Mouse (Mus musculus): ENCODE data around the gene Oxgr1. TPM values are rescaled to one million over a fixed set of nuclear protein-coding genes. Genes with fewer than 3 reads are reported as not detected.
"Not testable (repeated sequence)": the region's sequence is repeated elsewhere in the genome, so short reads cannot be mapped to it uniquely, and the experiment has no call there.

Oxgr1 gene
- polyA plus RNA-seq, 1 experiment from 2014 or later: not detected

DNA sequence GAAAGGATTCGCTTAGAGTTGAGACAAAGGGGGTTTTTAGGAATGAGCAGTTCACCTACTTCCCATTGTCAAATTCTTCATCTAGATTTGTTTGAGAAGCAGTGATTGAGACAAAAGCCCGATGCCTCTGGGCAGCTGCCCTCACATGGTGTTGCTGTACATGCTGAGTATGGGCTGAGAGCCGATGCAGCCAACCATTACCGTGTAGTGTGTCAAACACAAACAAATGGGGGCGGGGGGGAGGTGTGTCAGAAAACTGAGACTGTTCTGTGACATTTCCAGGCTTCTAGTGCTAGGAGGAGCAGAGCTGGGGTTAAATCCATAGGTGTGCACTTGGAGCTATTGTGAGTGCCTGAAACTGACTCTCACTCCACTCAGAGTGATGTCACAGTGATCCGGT is 55.5 kb downstream of the Oxgr1 start:
- 76% methylated on average over 6 of the region's 6 CpGs for WGBS
- H3K9me3 ChIP-seq (ENCODE audit: control insufficient read depth, low read length): no peaks in the 10 kb centered on the region; the same call in 1 of the 2 replicates
- H3K27me3 ChIP-seq (replicated peaks; ENCODE audit: control insufficient read depth, insufficient read depth, low read length): no peaks in the 10 kb centered on the region
- ATAC-seq: no peak
- H3K27ac ChIP-seq (ENCODE audit: low read length): no peak overlapping the region
- no peak overlapping the region for H3K4me2 ChIP-seq (ENCODE audit: low read depth, low read length)
- no peak overlapping the region for H3K9ac ChIP-seq (ENCODE audit: low read depth, low read length)
- no peaks in the 10 kb centered on the region for H3K36me3 ChIP-seq (ENCODE audit: control insufficient read depth, insufficient read depth, low read length)
- H3K4me1 ChIP-seq (ENCODE audit: control insufficient read depth, insufficient read depth, low read length): peaks cover 3% of the 10 kb centered on the region
- no peak overlapping the region for H3K4me3 ChIP-seq (ENCODE audit: low read length)

DNA sequence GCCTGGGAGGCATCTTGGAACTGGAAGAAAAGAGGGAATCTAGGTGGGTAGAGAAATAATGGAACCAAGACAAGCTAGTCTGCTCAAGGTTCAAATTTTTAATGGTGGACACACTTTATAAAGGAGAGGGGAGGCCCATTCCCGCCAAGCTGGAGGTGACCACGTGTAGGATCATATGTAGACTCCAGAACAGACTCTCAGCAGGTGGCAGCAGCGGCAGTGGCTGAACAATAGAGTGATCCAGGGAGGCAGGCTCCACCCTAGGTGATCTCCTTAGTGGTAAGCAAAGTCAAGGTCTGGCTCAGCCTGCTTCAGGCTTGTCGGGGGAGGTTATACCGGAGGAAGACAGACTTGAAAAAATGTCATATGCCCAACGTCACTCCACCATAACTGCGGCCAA is 55.9 kb downstream of the Oxgr1 start:
- not testable (repeated sequence) for H3K9me3 ChIP-seq (ENCODE audit: control insufficient read depth, low read length); H3K27ac ChIP-seq (ENCODE audit: low read length); H3K9ac ChIP-seq (ENCODE audit: low read depth, low read length); H3K4me1 ChIP-seq (ENCODE audit: control insufficient read depth, insufficient read depth, low read length); ATAC-seq; H3K27me3 ChIP-seq (replicated peaks; ENCODE audit: control insufficient read depth, insufficient read depth, low read length); H3K4me2 ChIP-seq (ENCODE audit: low read depth, low read length); H3K4me3 ChIP-seq (ENCODE audit: low read length); H3K36me3 ChIP-seq (ENCODE audit: control insufficient read depth, insufficient read depth, low read length)
- WGBS: 87% methylated on average over 7 of the region's 7 CpGs

DNA sequence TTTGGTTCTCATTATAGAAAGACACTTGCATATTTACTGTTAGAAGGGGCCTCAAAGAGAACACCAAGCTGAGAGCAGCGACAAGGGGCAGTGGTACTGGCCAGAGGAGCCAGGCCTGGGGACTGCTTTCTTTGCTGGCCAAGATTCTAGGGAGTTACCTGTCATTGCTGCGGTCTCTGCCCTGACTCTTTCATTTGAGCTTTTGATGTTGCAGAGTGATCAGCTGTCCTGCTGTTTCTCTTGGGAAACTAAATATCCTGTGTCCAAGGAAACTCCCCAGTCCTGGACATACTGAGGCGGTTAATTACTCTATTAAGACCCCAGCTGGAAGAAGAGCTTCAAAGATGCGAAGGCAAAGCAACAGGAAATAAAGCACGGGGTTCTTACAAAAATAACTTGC is 60.9 kb downstream of the Oxgr1 start:
- no peak for ATAC-seq
- 74% methylated on average over 5 of the region's 5 CpGs for WGBS
- H3K4me1 ChIP-seq (ENCODE audit: control insufficient read depth, insufficient read depth, low read length): no peaks in the 10 kb centered on the region
- no peaks in the 10 kb centered on the region for H3K9me3 ChIP-seq (ENCODE audit: control insufficient read depth, low read length)
- no peak overlapping the region for H3K4me2 ChIP-seq (ENCODE audit: low read depth, low read length)
- H3K4me3 ChIP-seq (ENCODE audit: low read length): no peak overlapping the region
- no peaks in the 10 kb centered on the region for H3K36me3 ChIP-seq (ENCODE audit: control insufficient read depth, insufficient read depth, low read length)
- no peak overlapping the region for H3K9ac ChIP-seq (ENCODE audit: low read depth, low read length)
- H3K27ac ChIP-seq (ENCODE audit: low read length): no peak overlapping the region
- no peaks in the 10 kb centered on the region for H3K27me3 ChIP-seq (replicated peaks; ENCODE audit: control insufficient read depth, insufficient read depth, low read length)

DNA sequence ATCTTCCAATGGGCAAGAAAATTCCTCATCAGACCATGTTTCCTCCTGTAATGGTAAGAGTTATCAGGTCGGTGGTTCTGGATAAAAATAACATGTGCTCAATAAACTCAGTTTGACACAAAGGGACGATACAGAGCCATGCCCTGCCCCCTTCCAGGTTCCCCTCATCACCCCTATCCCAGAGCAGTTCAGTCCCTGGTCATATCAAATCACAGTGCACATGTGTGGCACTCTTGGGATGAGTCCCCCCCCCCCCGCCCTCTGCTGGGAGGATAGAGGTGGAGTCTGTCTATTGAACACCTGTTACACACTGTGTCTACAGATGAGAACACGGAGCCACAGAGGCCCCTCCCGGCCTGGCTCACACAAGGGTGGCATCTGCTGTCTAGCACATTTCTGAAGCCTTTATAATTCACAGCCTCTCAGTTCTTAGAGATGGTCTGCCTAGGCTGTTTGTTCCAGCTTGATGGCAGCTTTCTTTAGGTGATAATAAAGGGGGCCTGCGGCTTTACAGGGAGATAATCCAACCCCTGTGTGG is 61.5 kb downstream of the Oxgr1 start:
- Histone ChIP-seq H3K4me2 (ENCODE audit: low read depth, low read length) (no peak overlapping the region), H3K27ac (ENCODE audit: low read length) (no peak overlapping the region), H3K36me3 (ENCODE audit: control insufficient read depth, insufficient read depth, low read length) (no peaks in the 10 kb centered on the region), H3K4me3 (ENCODE audit: low read length) (no peak overlapping the region), H3K27me3 (replicated peaks; ENCODE audit: control insufficient read depth, insufficient read depth, low read length) (no peaks in the 10 kb centered on the region), H3K9ac (ENCODE audit: low read depth, low read length) (no peak overlapping the region), H3K4me1 (ENCODE audit: control insufficient read depth, insufficient read depth, low read length) (no peaks in the 10 kb centered on the region), H3K9me3 (ENCODE audit: control insufficient read depth, low read length) (no peaks in the 10 kb centered on the region)
- WGBS: 68% methylated on average over 6 of the region's 6 CpGs
- ATAC-seq: no peak

Other genes starting within 250 kb of the Oxgr1 start
- gene Mbnl2, start 233.2 kb upstream of the Oxgr1 start, polyA plus RNA-seq (2015; fragmentation: Nextera tagmentation; extraction: Ambion mirVana): 114 and 127 TPM in 2 replicates

Data from intestine, embryonic 16.5 days (tissue).